Mouse (Mus musculus): ENCODE data around the gene Usp22. TPM values are rescaled to one million over a fixed set of nuclear protein-coding genes. Genes with fewer than 3 reads are reported as not detected.
"Not testable (repeated sequence)": the region's sequence is repeated elsewhere in the genome, so short reads cannot be mapped to it uniquely, and the experiment has no call there.

The Usp22 gene
- polyA plus RNA-seq, 1 experiment from 2014 or later: 92.5 TPM

DNA sequence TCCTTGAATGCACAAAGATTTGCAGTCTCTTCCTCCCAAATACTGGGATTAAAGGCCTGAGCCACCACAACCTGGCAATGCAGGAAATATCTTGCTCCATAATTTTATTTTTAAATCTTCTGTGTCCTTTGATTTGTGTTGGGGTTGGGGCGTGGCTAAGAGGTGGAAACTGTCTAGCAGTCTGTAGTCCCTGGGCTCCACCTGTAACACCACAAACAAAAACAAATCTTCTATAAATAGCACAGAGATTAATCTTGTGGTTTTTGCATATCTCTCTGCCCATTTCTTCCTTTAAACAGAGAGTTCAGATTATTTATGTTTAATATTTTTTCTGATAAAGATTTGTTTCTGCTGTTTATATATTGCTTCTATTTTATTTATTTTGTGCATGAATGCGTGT, 41.9 kb downstream of the Usp22 start:
- no peaks in the 10 kb centered on the region for H3K27me3 ChIP-seq (ENCODE audit: control insufficient read depth, insufficient read depth, low read length)
- H3K9ac ChIP-seq (ENCODE audit: low read length): no peak overlapping the region
- H3K27ac ChIP-seq (replicated peaks in 1 of 2; ENCODE audit: control insufficient read depth in 1 of 2, insufficient read depth in 1 of 2, low read depth in 2 of 2, low read length in 2 of 2): no peak overlapping the region
- 86% methylated on average over 2 of the region's 2 CpGs for WGBS
- no peaks in the 10 kb centered on the region for H3K36me3 ChIP-seq (ENCODE audit: control insufficient read depth, insufficient read depth, low read length)
- no peaks in the 10 kb centered on the region for H3K4me1 ChIP-seq (ENCODE audit: control insufficient read depth in 2 of 2, insufficient read depth in 2 of 2, low read length in 2 of 2)
- H3K9me3 ChIP-seq (ENCODE audit: control insufficient read depth, low read length): no peaks in the 10 kb centered on the region
- H3K4me2 ChIP-seq (ENCODE audit: low read length): no peak overlapping the region
- no peak overlapping the region for H3K4me3 ChIP-seq (ENCODE audit: control insufficient read depth in 1 of 2, insufficient read depth in 1 of 2, low read depth in 1 of 2, low read length in 2 of 2)
- no peak for ATAC-seq (ENCODE audit: insufficient number of reproducible peaks, insufficient read depth, low FRiP score, low read depth)

DNA sequence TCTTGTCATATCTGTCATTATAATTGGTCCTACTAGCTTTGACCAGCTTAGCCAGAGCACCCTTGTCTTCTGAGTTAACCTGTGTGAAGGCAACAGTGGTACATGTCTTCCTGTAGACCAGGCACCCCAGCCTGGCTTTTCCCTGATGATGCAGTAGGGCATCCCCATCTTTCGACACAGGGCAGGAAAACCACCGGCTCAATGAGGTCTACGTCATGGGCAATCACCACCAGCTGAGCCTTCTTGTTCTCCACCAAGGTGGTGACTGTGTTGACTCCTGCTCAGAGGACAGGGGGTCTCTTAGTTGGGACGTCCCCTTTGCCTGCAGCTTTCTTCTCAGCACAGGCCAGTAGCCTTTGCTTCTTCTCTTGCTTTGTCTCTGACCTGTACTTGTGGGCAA, 44.2 kb downstream of the Usp22 start:
- not testable (repeated sequence) for H3K27me3 ChIP-seq (ENCODE audit: control insufficient read depth, insufficient read depth, low read length); H3K9me3 ChIP-seq (ENCODE audit: control insufficient read depth, low read length); H3K4me1 ChIP-seq (ENCODE audit: control insufficient read depth in 2 of 2, insufficient read depth in 2 of 2, low read length in 2 of 2); H3K4me2 ChIP-seq (ENCODE audit: low read length); H3K9ac ChIP-seq (ENCODE audit: low read length); H3K27ac ChIP-seq (replicated peaks in 1 of 2; ENCODE audit: control insufficient read depth in 1 of 2, insufficient read depth in 1 of 2, low read depth in 2 of 2, low read length in 2 of 2); H3K36me3 ChIP-seq (ENCODE audit: control insufficient read depth, insufficient read depth, low read length); ATAC-seq (ENCODE audit: insufficient number of reproducible peaks, insufficient read depth, low FRiP score, low read depth); H3K4me3 ChIP-seq (ENCODE audit: control insufficient read depth in 1 of 2, insufficient read depth in 1 of 2, low read depth in 1 of 2, low read length in 2 of 2)
- WGBS: 76% methylated on average over 4 of the region's 4 CpGs

DNA sequence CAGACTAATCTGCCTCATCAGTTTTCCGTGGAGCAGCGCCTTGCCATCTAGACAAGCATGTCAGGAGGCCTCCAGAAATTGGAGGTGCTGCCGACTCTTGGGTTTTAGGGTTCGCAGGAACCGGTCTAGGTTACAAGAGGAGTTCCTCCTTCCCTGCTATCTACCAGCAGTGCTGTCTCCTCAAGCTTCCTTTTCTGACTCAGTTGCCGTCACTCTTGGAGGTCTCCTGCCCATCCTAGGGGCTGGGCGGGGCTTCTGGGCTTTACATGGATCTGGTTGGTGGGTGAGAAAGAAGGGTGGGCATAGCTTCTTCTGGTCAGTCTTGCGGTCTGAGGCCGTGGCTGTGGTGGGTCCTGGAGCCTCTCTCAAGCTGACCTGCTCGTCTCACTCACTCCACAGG, 45.5 kb downstream of the Usp22 start:
- H3K9me3 ChIP-seq (ENCODE audit: control insufficient read depth, low read length): no peaks in the 10 kb centered on the region
- H3K4me2 ChIP-seq (ENCODE audit: low read length): no peak overlapping the region
- H3K36me3 ChIP-seq (ENCODE audit: control insufficient read depth, insufficient read depth, low read length): no peaks in the 10 kb centered on the region
- no peak overlapping the region for H3K27ac ChIP-seq (replicated peaks in 1 of 2; ENCODE audit: control insufficient read depth in 1 of 2, insufficient read depth in 1 of 2, low read depth in 2 of 2, low read length in 2 of 2)
- no peak overlapping the region for H3K9ac ChIP-seq (ENCODE audit: low read length)
- WGBS: 40% methylated on average over 10 of the region's 10 CpGs
- no peak for ATAC-seq (ENCODE audit: insufficient number of reproducible peaks, insufficient read depth, low FRiP score, low read depth)
- no peaks in the 10 kb centered on the region for H3K4me1 ChIP-seq (ENCODE audit: control insufficient read depth in 2 of 2, insufficient read depth in 2 of 2, low read length in 2 of 2)
- no peaks in the 10 kb centered on the region for H3K27me3 ChIP-seq (ENCODE audit: control insufficient read depth, insufficient read depth, low read length)
- H3K4me3 ChIP-seq (ENCODE audit: control insufficient read depth in 1 of 2, insufficient read depth in 1 of 2, low read depth in 1 of 2, low read length in 2 of 2): no peak overlapping the region

DNA sequence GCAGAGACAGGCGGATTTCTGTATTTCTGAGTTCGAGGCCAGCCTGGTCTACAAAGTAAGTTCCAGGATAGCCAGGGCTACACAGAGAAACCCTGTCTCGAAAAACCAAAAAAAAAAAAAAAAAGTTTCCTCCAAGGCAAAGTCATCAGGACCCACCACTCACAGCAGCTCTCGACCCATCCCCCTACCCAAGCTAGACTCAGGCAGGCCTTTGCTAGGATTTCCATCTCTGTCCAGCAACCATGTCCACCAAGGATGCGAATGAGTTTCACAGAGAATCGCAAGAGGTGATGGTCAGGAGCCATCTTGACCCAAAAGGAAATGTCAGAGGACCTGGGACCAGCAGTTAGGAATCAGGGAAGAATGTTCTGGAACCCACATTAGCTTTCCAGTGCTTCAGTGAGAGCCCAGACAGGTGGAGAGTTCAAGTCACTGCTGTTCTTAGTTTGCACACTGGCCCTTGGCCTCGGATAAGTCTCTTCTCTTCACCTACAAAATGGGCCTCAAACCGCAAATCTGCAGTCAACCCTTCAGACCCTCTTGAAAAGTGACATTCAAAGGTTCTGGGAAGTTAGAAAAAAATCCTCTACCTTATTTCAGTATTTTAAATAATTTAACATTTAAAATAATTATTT, 47.3 kb downstream of the Usp22 start:
- no peak for ATAC-seq (ENCODE audit: insufficient number of reproducible peaks, insufficient read depth, low FRiP score, low read depth)
- 79% methylated on average over 8 of the region's 8 CpGs for whole genome bisulfite sequencing

DNA sequence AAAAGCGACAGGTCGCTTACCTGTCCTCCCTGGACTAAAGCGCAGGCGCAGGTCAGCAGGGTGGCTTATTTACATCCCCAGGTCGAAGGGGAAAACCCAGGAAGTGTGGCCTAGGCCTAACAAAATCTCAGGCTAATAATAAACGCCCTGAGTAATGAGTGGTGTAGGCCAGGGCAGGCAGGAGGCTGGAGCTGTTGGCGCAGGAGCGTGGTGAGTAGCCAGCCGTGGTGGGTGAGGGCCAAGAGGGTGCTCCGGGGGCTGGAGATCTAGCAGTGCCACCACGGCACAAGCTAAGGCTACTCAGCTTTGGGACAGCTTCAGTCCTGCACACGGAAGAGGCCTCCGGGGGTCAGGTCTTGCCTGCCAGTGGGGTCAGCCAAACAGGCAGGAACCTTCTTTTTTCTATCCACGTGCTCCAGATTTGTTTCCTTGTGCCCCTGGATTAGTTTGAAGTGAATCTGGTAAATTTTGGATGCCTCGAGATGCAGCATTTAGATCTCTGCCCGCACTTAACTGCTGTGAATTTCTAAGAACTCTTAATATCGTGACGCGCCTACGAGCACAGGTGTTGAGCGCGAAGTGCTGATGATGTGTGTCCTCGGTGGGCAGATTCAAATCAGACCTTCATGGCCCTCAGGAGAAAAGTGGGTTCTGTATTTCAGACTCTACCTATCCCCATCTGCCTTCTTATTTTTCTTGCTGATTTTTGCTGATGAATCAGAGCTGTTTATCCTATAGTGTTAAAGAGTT, 48.1 kb downstream of the Usp22 start, which contains the start of gene Tnfrsf13b:
Gene Tnfrsf13b, plus strand, starts transcription at position 150 of the 750 bp plus-strand sequence.
- Histone ChIP-seq H3K36me3 (ENCODE audit: control insufficient read depth, insufficient read depth, low read length) (no peaks in the 10 kb centered on the region), H3K4me3 (ENCODE audit: control insufficient read depth in 1 of 2, insufficient read depth in 1 of 2, low read depth in 1 of 2, low read length in 2 of 2) (no peak within 1 kb of the TSS), H3K4me1 (ENCODE audit: control insufficient read depth in 2 of 2, insufficient read depth in 2 of 2, low read length in 2 of 2) (no peaks in the 10 kb centered on the region), H3K27me3 (ENCODE audit: control insufficient read depth, insufficient read depth, low read length) (no peaks in the 10 kb centered on the region), H3K9me3 (ENCODE audit: control insufficient read depth, low read length) (no peaks in the 10 kb centered on the region), H3K27ac (replicated peaks in 1 of 2; ENCODE audit: control insufficient read depth in 1 of 2, insufficient read depth in 1 of 2, low read depth in 2 of 2, low read length in 2 of 2) (no peak within 1 kb of the TSS), H3K4me2 (ENCODE audit: low read length) (no peak within 1 kb of the TSS), H3K9ac (ENCODE audit: low read length) (no peak within 1 kb of the TSS)
- WGBS: 80% methylated on average over 23 of the region's 23 CpGs
- no peak for ATAC-seq (ENCODE audit: insufficient number of reproducible peaks, insufficient read depth, low FRiP score, low read depth)

More for the DNA sequence above, 47.3 kb downstream of the Usp22 start:
- Histone ChIP-seq H3K4me3 (ENCODE audit: control insufficient read depth in 1 of 2, insufficient read depth in 1 of 2, low read depth in 1 of 2, low read length in 2 of 2) (no peak overlapping the region), H3K9me3 (ENCODE audit: control insufficient read depth, low read length) (no peaks in the 10 kb centered on the region), H3K27me3 (ENCODE audit: control insufficient read depth, insufficient read depth, low read length) (no peaks in the 10 kb centered on the region), H3K36me3 (ENCODE audit: control insufficient read depth, insufficient read depth, low read length) (no peaks in the 10 kb centered on the region), H3K4me2 (ENCODE audit: low read length) (no peak overlapping the region), H3K4me1 (ENCODE audit: control insufficient read depth in 2 of 2, insufficient read depth in 2 of 2, low read length in 2 of 2) (no peaks in the 10 kb centered on the region), H3K27ac (replicated peaks in 1 of 2; ENCODE audit: control insufficient read depth in 1 of 2, insufficient read depth in 1 of 2, low read depth in 2 of 2, low read length in 2 of 2) (no peak overlapping the region), H3K9ac (ENCODE audit: low read length) (no peak overlapping the region)

DNA sequence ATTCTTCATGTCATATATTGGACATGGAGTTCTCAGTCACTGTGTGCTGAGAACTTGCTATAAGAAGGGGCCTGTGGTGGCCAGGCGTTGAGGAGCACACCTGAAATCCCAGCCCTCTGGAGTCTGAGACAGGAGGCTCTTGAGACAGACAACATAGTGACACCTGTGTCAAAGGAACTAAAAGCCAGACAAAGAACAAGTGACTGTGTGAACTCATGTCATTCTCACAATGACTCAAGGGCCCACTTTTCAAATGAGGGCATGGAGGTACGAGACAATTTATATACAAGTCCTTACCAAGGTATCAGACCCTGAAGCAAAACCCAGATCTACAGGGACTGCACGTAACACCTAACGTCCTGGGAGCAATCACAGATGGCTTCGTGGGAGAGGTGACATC, 48.9 kb downstream of the Usp22 start:
- no peak for ATAC-seq (ENCODE audit: insufficient number of reproducible peaks, insufficient read depth, low FRiP score, low read depth)
- WGBS: 79% methylated on average over 5 of the region's 5 CpGs
- H3K4me3 ChIP-seq (ENCODE audit: control insufficient read depth in 1 of 2, insufficient read depth in 1 of 2, low read depth in 1 of 2, low read length in 2 of 2): no peak overlapping the region

DNA sequence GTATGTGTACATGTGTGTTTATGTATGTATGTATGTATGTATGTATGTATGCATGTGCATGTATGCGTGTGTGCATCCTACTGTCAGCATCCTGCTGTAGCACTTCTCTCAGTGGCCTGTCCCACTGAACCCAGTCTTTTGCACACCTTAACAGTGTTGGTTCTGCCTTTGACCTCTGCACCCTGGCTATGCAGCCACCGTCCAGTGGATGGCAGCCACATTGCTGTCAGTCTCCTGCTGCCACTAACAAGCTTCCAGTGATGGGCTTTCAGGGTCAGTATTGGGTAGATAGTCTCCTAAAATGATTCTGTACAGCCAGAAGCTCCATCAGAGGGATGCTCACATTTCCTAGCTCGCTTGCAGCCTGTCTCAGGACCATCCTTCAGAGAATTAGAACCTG, 51.0 kb downstream of the Usp22 start:
- no peaks in the 10 kb centered on the region for H3K4me1 ChIP-seq (ENCODE audit: control insufficient read depth in 2 of 2, insufficient read depth in 2 of 2, low read length in 2 of 2)
- no peak overlapping the region for H3K4me3 ChIP-seq (ENCODE audit: control insufficient read depth in 1 of 2, insufficient read depth in 1 of 2, low read depth in 1 of 2, low read length in 2 of 2)
- H3K9me3 ChIP-seq (ENCODE audit: control insufficient read depth, low read length): no peaks in the 10 kb centered on the region
- no peaks in the 10 kb centered on the region for H3K36me3 ChIP-seq (ENCODE audit: control insufficient read depth, insufficient read depth, low read length)
- WGBS: 77% methylated on average over 3 of the region's 3 CpGs
- H3K27me3 ChIP-seq (ENCODE audit: control insufficient read depth, insufficient read depth, low read length): no peaks in the 10 kb centered on the region
- ATAC-seq (ENCODE audit: insufficient number of reproducible peaks, insufficient read depth, low FRiP score, low read depth): no peak
- no peak overlapping the region for H3K27ac ChIP-seq (replicated peaks in 1 of 2; ENCODE audit: control insufficient read depth in 1 of 2, insufficient read depth in 1 of 2, low read depth in 2 of 2, low read length in 2 of 2)
- H3K9ac ChIP-seq (ENCODE audit: low read length): no peak overlapping the region
- H3K4me2 ChIP-seq (ENCODE audit: low read length): no peak overlapping the region

More for the DNA sequence above, 48.9 kb downstream of the Usp22 start:
- H3K36me3 ChIP-seq (ENCODE audit: control insufficient read depth, insufficient read depth, low read length): no peaks in the 10 kb centered on the region
- H3K27me3 ChIP-seq (ENCODE audit: control insufficient read depth, insufficient read depth, low read length): no peaks in the 10 kb centered on the region
- H3K9me3 ChIP-seq (ENCODE audit: control insufficient read depth, low read length): no peaks in the 10 kb centered on the region
- no peaks in the 10 kb centered on the region for H3K4me1 ChIP-seq (ENCODE audit: control insufficient read depth in 2 of 2, insufficient read depth in 2 of 2, low read length in 2 of 2)
- no peak overlapping the region for H3K4me2 ChIP-seq (ENCODE audit: low read length)
- no peak overlapping the region for H3K9ac ChIP-seq (ENCODE audit: low read length)
- no peak overlapping the region for H3K27ac ChIP-seq (replicated peaks in 1 of 2; ENCODE audit: control insufficient read depth in 1 of 2, insufficient read depth in 1 of 2, low read depth in 2 of 2, low read length in 2 of 2)

Data from heart, embryonic 14.5 days (tissue).